Mouse (Mus musculus) forebrain, embryonic 10.5 days (tissue): ENCODE data around the gene Runx3. TPM values are rescaled to one million over a fixed set of nuclear protein-coding genes. Genes with fewer than 3 reads are reported as not detected.

Experiments
- DNase-seq: peaks from one replicate; pipeline ENCODE4 v3.0.0-alpha.2; 2017; ENCODE audit warnings: low spot score; ENCODE audit errors: extremely low spot score
- H3K27ac ChIP-seq: fragments of 300-500 bp; sonication (generic); 2 replicates; pipeline ENCODE4 v1.5.1; 2016; ENCODE audit warnings: mild to moderate bottlenecking
- H3K27me3 ChIP-seq: fragments of 300-500 bp; sonication (generic); 2 replicates; pipeline ENCODE4 v1.6.1; 2016; ENCODE audit warnings: mild to moderate bottlenecking; ENCODE audit not compliant: poor library complexity, severe bottlenecking
- H3K36me3 ChIP-seq: fragments of 300-500 bp; sonication (generic); replicated peaks from 2 replicates; pipeline ENCODE4 v1.6.1; 2016; ENCODE audit warnings: mild to moderate bottlenecking, moderate library complexity
- H3K4me1 ChIP-seq: fragments of 300-500 bp; sonication (generic); 2 replicates; pipeline ENCODE4 v1.6.1; 2016
- H3K4me3 ChIP-seq: fragments of 300-500 bp; sonication (generic); 2 replicates; pipeline ENCODE4 v1.5.1; 2016; ENCODE audit warnings: mild to moderate bottlenecking, moderate library complexity
- H3K9me3 ChIP-seq: fragments of 300-500 bp; sonication (generic); 2 replicates; pipeline ENCODE4 v1.6.1; 2016; ENCODE audit warnings: mild to moderate bottlenecking, moderate library complexity
- WGBS: fragments of 180-500 bp; shearing (Covaris S2); methylation state at CpG from one replicate; pipeline ENCODE4 v1.1.7; 2016; 5-methylcytosine and 5-hydroxymethylcytosine counted together
- polyA plus RNA-seq: library from polyadenylated mRNA; unstranded; fragments of >200 nt; fragmentation: Nextera tagmentation; extraction: Ambion mirVana; gene quantifications from 2 replicates; pipeline ENCODE4 v1.2.1, GENCODE M21; 2016

Gene Runx3
- polyA plus RNA-seq, 1 experiment from 2014 or later, result 0.04 TPM

DNA sequence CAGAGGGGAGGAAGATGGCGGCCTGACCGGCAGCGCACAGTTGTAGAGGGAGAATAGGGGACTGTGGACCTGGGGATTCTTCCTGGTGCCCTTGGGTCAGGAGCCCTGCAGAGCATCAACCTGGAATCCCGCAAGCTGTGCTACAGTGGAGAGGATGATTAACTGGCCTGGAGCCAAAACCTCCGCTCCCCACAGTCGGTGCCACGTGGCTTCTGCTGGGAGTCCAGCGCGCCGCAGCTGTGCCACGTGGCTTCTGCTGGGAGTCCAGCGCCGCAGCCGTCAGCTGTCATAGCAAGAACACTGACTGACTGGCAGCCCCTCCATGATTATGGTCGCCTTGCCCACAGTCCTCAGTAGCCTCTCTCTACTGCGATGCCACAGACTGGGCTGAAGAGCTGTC lies 81.3 kb downstream of the Runx3 start:
- Histone ChIP-seq H3K9me3 (no peaks in the 10 kb centered on the region), H3K4me1 (peaks cover 18% of the 10 kb centered on the region), H3K27ac (no peak overlapping the region), H3K36me3 (no peaks in the 10 kb centered on the region), H3K4me3 (no peak overlapping the region), H3K27me3 (peaks cover 53% of the 10 kb centered on the region)
- 94% methylated on average over 16 of the region's 16 CpGs for WGBS
- DNase-seq, result no peak

DNA sequence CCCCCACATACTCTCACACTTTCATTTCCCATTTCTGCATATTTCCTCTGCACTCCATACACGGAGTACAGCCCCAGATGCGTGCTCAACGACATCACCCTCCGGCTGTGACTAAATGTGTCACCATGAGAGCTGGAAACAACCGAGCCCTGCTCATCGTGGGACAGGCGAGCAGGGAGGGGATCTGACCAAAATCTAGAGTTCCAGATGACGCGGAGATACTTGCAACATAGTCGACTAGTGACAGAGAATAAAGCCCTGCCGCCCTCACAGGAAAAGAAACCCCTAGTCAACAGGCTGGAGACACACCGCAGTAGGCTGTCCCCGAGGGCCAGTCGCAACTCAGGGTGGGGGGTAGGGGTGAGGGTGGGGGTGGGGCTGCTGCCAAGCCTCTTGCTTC lies 82.8 kb downstream of the Runx3 start:
- no peak for DNase-seq
- Histone ChIP-seq H3K4me3 (peak overlapping the region; percentile 40), H3K4me1 (peaks cover 18% of the 10 kb centered on the region), H3K9me3 (no peaks in the 10 kb centered on the region), H3K27me3 (peaks cover 63% of the 10 kb centered on the region), H3K27ac (no peak overlapping the region), H3K36me3 (no peaks in the 10 kb centered on the region)
- WGBS, result 16% methylated on average over 14 of the region's 14 CpGs

DNA sequence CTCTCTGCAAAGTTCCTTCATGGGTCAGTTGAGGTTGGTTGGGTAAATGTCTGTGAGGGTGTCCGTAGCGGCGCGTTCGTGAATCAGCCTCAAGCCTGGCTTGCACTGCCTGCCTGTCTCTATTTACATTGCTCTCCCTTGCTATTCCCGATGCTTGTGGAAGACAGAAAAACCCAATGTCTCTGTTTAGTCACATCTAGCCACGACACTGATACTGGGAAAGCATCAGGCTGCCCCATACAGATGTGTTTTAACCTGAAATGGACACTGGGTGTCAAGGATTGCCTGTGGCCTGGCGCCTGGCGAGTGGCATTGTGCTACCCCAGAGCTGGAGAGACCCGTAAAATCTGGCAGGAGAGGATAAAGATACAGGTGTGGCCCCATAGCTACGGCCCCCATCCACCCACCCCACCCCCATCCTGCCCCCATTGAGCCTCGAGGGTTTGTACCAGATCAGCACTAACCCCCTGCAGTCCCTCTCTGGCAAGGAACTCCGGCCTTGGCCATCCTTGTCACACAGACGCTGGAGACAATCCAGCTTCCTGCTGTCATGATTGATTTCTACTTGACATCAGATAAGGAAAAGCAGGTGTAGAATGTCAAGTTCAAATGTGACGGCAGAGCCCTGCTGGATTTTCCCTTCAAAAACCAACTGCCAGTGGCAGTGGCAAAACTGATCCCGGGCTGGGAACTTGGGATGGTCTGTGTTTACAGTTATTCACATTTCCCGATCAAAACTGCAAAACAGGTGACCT lies 83.5 kb downstream of the Runx3 start:
- Histone ChIP-seq H3K4me3 (peak overlapping the region; percentile 40), H3K27ac (no peak overlapping the region), H3K4me1 (peaks cover 18% of the 10 kb centered on the region), H3K36me3 (no peaks in the 10 kb centered on the region), H3K9me3 (no peaks in the 10 kb centered on the region), H3K27me3 (peaks cover 63% of the 10 kb centered on the region)
- 24% methylated on average over 17 of the region's 17 CpGs for WGBS
- DNase-seq, result no peak

DNA sequence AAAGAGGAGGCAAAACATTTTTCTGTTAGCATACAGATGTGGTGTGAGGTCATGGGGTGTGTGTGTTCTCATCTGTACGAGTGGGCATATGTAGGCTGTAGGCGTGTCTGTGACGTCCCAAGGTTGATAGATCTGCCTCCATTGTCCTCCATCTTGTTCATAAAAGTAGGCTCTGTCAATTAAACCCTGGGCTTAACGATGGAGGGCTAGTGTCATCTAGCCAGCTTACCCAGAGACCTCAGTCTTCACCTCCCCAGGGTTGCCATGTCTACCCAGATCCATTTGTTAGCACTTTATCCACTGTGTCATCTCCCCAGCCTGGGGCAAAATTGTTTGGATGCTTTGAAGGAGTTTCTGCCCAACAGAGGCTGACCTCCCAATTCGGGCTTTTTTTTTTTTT lies 84.2 kb downstream of the Runx3 start:
- no peaks in the 10 kb centered on the region for H3K9me3 ChIP-seq
- DNase-seq, result no peak
- peaks cover 18% of the 10 kb centered on the region for H3K4me1 ChIP-seq
- no peak overlapping the region for H3K4me3 ChIP-seq
- no peak overlapping the region for H3K27ac ChIP-seq
- 67% methylated on average over 5 of the region's 5 CpGs for WGBS
- no peaks in the 10 kb centered on the region for H3K36me3 ChIP-seq
- peaks cover 63% of the 10 kb centered on the region for H3K27me3 ChIP-seq

DNA sequence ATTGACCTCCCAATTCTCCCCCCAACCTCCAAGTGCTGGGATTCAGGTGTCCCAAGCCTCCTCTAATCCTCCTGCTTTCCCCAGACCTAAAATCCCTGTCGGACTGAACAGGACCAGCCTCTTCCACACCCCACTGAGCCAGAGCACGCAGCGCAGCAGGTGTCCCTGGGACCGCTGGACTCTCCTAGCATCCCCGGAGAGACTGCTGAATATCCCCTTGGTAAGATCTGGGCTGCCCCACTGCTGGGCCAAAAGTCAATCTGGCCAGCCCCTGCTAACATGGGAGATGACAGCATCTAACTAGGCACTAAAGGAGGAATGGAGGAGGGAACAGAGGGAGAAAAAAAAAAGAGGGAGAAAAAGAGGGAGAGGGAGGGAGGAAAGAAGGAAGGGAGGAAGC lies 84.8 kb downstream of the Runx3 start:
- Histone ChIP-seq H3K4me3 (no peak overlapping the region), H3K4me1 (peaks cover 18% of the 10 kb centered on the region), H3K36me3 (no peaks in the 10 kb centered on the region; the same call in 1 of the 2 replicates), H3K27ac (no peak overlapping the region), H3K27me3 (peaks cover 63% of the 10 kb centered on the region), H3K9me3 (no peaks in the 10 kb centered on the region)
- WGBS, result 9% methylated on average over 5 of the region's 5 CpGs
- DNase-seq, result no peak

DNA sequence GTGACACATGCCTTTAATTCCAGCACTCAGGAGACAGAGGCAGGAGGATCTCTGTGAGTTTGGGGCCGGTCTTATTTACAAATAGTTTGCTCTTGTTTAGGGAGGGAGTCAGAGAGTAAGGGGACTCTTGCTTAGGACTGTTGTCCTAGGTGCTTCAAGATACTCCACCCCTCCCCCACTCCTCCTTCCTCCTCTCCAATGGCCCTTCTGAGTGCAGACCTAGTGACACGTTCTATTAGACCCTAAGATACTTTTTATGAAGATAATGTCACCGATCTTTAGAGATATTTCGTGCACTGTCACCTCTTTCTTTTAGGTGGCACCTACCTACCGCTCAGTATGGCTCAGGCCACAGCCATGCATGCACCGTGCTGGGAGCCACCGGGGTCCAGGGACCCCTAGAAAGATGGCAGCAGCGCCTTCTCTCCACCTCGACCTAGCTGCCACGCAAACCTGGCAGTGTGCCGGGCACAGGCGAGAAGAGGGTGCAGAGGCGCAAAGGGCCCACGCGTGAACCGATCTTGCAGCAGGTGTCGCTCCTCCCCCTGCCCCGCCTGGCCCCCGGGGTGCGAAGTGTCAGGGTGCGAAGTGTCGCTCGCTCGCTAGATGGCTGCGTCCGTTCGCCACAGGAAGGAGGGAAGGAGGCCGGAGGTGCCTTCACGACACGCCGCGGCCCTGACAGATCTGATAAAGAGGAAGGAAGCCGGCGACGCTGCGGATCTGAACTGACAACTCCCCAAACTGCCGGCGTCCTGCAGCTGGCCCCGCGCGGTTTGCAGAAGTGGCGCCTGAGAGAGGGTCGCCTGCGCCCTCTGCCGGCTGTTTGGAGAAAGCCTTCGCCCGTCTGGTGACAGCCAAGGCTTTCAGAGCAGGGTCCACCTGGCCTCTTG lies 85.5 kb downstream of the Runx3 start:
- H3K4me1 ChIP-seq, result peaks cover 18% of the 10 kb centered on the region
- peaks cover 63% of the 10 kb centered on the region for H3K27me3 ChIP-seq
- no peaks in the 10 kb centered on the region for H3K9me3 ChIP-seq
- WGBS, result under 1% methylated on average over 46 of the region's 47 CpGs
- H3K36me3 ChIP-seq, result peaks cover 6% of the 10 kb centered on the region
- peak overlapping the region; percentile 53 for H3K4me3 ChIP-seq
- peak; percentile 82 for DNase-seq
- H3K27ac ChIP-seq, result no peak overlapping the region

DNA sequence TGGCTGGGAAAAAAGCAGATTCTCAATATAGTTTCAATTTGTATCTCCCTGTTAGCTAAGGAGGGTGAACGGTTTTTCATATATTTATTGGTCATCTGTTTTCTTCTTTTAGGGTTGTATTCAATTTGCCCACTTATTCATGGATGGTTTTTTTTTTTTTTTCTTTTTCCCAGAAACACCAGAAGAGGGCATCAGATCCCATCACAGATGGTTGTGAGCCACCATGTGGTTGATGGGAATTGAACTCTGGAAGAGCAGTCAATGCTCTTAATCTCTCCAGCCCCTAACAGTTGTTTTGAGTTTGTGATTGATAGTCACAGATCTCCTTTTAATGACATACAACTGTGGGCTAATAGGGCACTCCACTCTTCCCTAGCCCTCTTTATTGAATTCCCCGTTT lies 89.4 kb downstream of the Runx3 start:
- Histone ChIP-seq H3K27me3 (peaks cover 29% of the 10 kb centered on the region), H3K4me3 (no peak overlapping the region), H3K9me3 (no peaks in the 10 kb centered on the region), H3K36me3 (peaks cover 39% of the 10 kb centered on the region), H3K27ac (no peak overlapping the region), H3K4me1 (peaks cover 7% of the 10 kb centered on the region)
- WGBS, result 71% methylated on average over 2 of the region's 2 CpGs
- DNase-seq, result no peak

DNA sequence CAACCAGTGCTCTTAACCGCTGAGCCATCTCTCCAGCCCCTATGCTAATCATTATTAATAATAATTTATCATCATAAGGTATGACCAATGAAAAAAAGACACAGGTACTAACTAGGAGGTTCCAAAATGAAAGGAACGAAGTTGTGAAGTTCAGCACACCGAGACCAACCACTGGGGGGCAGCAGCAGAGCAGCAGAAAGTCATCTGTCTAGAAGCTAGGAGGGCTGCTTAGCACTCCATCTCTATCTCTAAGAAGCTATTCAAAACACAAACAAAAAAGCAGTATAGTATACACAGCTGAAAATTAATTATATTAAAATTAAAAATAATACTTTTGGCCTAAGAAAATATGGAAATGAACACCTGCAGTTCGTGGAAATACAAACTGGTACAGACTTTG lies 99.2 kb downstream of the Runx3 start:
- H3K4me1 ChIP-seq, result peaks cover 4% of the 10 kb centered on the region; the same call in 1 of the 2 replicates
- H3K27me3 ChIP-seq, result no peaks in the 10 kb centered on the region
- 67% methylated on average over 4 of the region's 4 CpGs for WGBS
- no peak overlapping the region for H3K27ac ChIP-seq
- peaks cover 95% of the 10 kb centered on the region for H3K36me3 ChIP-seq
- DNase-seq, result peak; percentile 45
- H3K9me3 ChIP-seq, result no peaks in the 10 kb centered on the region
- no peak overlapping the region for H3K4me3 ChIP-seq

DNA sequence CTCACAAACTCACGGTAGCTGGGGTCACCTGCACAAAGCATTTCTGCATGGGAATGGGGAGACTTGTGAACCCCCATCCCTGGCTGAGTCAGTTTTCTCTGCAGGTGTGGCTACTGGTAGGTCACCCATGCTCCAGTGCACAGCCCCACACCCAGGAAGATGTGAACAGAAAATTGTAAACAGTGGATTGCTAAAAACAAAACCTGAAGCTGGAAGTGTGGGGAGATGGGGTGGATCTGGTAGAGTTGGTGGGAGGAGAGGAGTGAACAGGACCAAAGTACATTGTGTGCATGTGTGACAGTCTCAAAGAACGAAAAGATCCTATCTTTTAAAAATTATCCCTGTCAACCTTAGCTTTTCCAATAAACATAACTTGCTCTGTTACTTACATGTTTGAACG lies 100.2 kb downstream of the Runx3 start:
- H3K27ac ChIP-seq, result no peak overlapping the region
- no peak overlapping the region for H3K4me3 ChIP-seq
- peaks cover 4% of the 10 kb centered on the region; the same call in 1 of the 2 replicates for H3K4me1 ChIP-seq
- H3K36me3 ChIP-seq, result peaks cover 95% of the 10 kb centered on the region
- no peaks in the 10 kb centered on the region for H3K9me3 ChIP-seq
- 88% methylated on average over 3 of the region's 3 CpGs for WGBS
- H3K27me3 ChIP-seq, result no peaks in the 10 kb centered on the region
- DNase-seq, result no peak

DNA sequence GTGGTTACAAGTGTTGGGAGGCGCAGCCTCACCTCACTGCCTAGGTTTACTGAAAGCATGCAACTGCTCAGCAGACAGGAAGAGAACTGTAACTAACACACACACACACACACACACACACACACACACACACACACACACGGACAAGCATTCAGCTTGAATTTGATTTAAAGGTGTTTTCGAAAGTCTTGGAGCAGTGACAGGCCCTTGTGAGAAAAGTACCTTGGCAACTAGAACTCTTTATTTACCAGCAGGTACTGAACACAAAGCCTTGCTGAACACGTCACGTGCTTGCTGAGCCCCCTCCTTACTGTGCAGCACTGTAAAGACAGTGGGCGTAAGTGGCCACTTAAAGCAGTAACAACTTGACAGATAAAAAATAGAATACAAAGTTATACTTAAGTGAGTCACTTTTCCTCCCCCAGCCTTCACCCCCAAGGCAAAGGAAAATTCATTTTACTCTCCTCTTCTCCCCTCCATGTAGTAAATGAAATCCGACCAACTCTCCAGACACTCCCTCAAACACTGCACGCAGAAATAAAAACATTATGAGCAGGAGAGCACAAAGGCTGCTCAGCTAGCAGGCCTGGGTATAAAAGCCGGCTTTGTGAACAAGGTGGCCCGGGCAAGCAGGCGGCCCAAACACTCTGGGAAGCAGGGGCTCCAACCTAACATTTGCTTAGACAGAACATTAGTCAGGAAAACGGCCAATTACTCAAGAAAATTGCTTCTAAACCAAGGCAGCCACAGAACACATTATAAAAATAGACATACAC lies 101.4 kb downstream of the Runx3 start:
- peaks cover 91% of the 10 kb centered on the region for H3K36me3 ChIP-seq
- no peak overlapping the region for H3K4me3 ChIP-seq
- WGBS, result 91% methylated on average over 12 of the region's 12 CpGs
- H3K27me3 ChIP-seq, result no peaks in the 10 kb centered on the region
- H3K4me1 ChIP-seq, result peaks cover 4% of the 10 kb centered on the region; the same call in 1 of the 2 replicates
- DNase-seq, result no peak
- no peaks in the 10 kb centered on the region for H3K9me3 ChIP-seq
- no peak overlapping the region for H3K27ac ChIP-seq

DNA sequence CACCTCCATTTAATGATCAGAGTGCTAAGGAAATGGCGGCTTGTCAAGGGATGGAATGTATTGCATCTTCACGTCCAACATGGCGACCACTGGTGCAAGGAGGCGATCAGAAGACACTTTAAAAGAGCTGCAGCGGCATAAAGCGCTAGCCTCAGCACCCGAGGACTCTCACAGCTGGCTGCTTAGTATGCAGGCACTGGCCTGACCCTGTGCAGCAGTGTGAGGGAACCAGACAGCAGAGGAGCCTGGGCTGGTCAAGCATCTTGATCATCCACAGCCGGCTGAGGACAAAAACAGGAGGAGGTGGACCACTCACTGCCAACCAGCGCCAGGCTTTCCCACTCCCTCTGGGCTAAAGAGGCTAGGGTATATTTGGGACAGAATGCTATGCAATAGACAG lies 103.4 kb downstream of the Runx3 start:
- 92% methylated on average over 9 of the region's 9 CpGs for WGBS
- Histone ChIP-seq H3K27ac (no peak overlapping the region), H3K4me3 (no peak overlapping the region), H3K27me3 (no peaks in the 10 kb centered on the region), H3K4me1 (peaks cover 4% of the 10 kb centered on the region; the same call in 1 of the 2 replicates), H3K9me3 (no peaks in the 10 kb centered on the region), H3K36me3 (peaks cover 73% of the 10 kb centered on the region)
- DNase-seq, result no peak

DNA sequence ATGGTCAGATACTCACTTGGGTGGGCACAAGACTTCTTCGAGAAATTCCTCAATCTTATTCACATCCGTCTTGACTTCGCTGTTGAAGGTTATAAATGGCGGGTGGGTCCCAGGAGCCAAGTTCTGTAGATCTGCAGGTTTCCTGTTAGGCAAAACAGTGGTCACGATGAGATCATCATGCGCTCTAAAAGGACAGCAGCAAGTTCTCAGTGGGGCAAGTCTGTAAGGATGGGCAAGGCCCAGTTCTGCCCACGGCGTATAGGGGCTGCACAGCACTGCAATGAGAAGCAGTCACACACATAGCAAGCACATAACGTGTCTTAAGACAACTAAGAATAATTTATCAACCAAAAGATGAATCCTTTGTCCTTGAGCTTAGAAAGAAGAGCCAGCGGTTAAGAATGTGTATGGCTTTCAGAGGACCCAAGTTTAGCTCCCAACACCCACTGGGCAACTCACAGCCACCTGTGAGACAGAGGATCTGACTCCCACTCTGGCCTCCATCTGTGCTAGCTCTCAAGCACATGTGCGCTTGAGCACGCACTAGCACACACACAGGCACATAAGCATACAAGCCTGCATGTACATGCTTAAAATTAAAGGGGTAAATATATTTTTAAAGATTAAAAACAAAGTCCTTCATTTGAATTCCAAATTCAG lies 105.7 kb downstream of the Runx3 start:
- no peak overlapping the region for H3K4me3 ChIP-seq
- no peaks in the 10 kb centered on the region for H3K9me3 ChIP-seq
- WGBS, result 93% methylated on average over 12 of the region's 12 CpGs
- no peak overlapping the region for H3K27ac ChIP-seq
- no peaks in the 10 kb centered on the region for H3K27me3 ChIP-seq
- peaks cover 60% of the 10 kb centered on the region for H3K36me3 ChIP-seq
- no peak for DNase-seq
- H3K4me1 ChIP-seq, result peaks cover 4% of the 10 kb centered on the region; the same call in 1 of the 2 replicates
